Mouse (Mus musculus): ENCODE measurements around the gene Apmap.

Apmap gene

DNA sequence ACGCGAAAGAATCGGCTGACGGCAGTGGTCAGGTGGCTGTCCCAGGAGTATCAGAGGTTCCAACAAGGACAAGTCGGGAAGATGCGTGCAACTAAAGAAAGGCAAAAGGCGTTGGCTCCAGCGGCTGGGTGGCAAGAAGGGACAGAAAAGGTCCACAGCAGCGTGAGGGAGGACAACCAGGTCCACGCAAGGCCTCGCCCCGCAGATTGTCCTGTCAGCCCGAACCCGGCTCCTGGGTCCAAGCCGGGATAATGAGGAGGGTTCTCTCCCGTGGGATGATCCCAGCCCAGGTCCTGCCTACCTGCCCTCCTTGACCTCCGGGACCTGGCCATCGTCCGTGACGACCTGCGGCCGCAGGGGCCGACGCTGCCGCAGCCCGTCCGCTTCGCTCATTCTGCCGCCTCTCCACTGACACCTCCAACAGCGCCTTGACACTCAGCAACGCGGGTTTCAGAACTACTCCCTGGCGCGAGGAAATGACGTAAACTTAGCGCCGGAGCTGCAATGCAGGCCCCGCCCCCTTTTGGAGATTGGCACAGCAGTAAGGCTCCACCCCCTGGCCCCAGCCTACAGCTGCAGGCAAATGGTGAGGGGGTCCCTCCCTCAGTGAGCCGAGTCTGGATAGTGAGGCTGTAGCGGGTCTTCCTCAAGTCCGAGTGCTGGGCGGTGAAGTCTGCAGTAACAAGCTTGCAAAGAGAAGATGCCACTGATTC lies at the start of gene Apmap:
Apmap (minus strand) TSS at position 481 of the 713 bp plus-strand sequence.
- peak; percentile 79 for DNase-seq (ENCODE audit: low spot score)

DNA sequence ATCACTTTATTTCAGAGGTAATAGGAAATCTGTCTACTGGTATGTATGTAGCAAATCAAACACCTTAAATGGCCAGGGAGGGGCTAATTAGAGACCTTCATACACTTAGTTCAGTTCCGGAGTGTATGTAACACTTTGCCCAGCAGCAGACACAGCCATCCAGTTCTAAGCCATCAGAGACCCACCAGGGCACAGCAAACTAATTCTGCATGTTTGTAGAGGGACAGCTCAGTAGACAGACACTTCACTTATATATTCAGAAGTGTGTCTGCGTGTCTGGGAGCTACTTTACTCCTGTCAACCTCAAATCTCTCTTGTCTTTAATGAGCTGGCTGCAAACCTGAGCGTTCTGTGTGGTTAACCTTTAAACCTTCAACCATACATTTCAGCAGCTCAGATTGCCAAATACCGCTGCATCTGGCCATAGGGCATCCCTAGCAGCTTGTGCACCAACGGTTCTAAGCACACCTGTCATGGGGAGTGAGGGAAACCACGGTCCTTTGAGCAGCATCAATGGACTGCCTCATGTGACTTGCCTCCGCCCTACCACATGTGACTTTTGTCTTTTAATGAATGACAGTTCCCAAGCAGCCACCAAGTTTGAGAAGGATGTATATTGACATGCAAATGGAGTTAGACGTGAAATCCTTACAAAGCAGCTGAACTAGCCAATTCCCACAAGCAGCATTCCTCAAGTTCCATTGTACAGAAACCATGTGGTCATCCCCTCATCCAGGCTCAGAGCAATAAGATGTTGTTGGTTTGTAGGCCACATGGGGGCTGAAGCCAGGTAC lies 48.8 kb upstream of the Apmap start:
- DNase-seq (ENCODE audit: low spot score): no peak

DNA sequence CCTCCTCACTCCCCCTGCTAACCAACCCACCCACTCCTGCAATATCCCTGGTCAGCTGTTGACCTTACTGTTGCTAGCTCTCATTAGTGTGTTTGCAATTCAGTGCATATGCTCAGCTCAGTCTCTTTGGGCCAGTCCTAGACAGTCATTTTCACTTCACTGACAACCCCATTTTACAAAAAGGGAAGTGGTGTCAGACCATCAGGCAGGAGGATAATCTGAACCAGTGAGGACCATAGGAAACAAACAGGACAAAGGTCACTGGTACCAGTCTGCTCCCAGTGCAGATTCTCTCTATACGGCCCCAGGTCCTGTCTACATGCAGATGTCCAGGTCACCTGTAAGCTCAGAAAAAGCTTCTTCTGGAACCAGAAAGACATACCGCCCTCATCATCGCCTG lies 47.7 kb upstream of the Apmap start:
- DNase-seq (ENCODE audit: low spot score): no peak

DNA sequence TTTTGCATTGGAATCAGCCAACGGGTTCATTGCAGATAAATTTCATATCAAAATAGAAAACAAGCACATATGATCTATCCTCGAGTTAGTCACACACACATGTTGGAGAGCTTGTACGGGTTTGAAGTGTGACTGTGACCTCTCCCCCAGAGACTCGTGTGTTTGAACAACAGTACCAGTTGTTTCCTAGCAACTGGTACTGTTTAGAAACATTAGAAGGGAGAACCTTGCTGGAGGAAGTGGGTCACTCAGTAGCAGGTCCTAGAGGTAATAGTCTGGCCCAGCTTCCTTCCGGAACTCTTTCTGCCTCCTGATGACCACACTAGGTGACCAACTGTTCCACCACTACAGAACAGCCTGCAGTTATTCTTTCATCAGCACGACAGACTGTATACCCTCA lies 46.9 kb upstream of the Apmap start:
- no peak for DNase-seq (ENCODE audit: low spot score)

DNA sequence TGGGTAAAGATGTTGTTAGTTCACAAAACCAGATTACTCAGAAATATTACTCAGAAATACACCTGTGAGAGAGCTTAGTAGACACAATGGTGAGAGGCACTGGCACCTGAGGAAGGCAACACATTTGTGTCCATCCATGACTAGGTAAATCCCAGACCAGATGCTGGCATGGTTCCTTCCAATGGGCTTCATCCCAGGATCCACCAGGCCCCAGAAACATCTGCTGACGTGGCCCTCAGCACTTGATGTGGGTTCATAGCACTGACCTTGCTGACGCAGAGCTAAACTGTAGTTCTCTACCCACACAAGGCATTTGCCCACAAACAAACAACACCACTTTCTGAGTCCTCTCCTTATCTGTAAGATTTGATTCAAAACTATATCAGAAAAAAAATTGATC lies 46.4 kb upstream of the Apmap start:
- DNase-seq (ENCODE audit: low spot score): no peak

DNA sequence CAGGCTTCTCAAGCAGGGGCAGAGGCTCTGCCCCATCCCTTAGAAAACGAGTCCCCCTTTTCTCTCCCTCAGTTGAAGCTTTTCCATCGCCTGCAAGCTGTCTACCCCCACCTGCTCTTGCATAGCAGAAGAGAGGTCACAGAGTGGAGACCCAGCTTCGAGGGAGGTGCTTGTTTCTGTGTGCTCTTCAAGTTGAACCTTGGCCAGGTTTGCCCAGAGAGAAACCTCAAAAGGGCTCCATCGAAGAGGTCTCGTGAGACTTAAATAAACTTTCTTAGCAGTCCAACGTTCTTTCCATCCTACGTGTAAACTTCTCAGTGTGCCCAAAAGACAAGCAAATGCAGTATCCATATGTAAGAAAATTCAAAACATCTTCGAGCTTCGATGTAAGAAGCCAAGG lies 43.0 kb upstream of the Apmap start:
- no peak for DNase-seq (ENCODE audit: low spot score)

DNA sequence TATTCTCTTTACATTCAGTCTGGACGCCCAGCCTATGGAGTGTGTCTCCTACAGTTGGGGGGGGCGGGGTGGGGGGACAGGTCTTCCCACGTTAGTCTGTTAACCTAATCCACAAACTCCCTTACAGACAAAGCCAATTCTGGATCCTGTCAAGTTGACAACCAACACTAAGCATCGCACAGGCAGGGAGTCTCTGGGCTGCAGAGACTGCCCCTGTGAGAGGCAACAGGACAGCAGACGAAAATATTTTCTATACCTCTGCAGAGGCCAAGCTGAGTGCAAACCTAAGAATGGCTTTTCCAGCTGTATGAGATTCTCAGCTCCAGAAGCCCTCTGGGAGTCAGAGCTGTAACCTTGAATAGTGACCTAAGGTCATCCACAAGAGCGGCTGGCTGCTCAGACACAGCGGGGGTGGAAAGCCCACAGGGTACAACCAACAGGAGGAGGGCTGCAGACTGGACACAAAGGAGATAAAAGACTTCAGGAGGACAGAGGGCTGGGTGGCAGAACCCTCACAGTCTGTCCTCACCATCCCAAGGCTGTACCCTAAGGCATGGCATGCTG lies 42.2 kb upstream of the Apmap start:
- DNase-seq (ENCODE audit: low spot score): no peak

DNA sequence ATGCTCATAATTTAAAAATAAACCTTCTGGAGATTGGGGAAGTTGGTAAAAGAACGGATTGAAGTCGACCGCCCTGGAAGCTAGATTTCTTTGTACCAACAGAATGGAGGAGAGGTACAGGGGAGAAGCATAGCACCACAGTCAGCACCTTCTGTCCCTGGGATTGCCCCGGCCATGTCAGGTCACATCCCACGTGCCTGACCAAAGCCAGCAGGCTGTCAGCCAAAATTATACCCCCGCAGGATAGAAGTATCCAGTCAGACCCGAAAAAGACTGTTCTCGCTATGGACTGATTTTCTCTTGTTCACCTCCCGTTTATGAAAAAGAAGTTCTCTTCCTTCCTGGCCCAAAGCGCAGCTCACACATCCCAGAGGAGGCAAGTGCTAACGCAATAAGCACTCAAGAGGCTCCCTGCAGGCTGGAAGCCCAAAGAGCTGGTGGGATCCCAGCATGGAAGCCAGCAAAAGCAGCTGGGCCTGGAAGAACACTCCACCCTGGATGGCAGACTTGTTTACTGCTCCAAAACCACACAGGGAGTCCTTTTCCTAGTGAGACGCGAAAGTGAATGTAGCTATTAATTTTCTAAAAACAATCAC lies 40.0 kb upstream of the Apmap start:
- no peak for DNase-seq (ENCODE audit: low spot score)

DNA sequence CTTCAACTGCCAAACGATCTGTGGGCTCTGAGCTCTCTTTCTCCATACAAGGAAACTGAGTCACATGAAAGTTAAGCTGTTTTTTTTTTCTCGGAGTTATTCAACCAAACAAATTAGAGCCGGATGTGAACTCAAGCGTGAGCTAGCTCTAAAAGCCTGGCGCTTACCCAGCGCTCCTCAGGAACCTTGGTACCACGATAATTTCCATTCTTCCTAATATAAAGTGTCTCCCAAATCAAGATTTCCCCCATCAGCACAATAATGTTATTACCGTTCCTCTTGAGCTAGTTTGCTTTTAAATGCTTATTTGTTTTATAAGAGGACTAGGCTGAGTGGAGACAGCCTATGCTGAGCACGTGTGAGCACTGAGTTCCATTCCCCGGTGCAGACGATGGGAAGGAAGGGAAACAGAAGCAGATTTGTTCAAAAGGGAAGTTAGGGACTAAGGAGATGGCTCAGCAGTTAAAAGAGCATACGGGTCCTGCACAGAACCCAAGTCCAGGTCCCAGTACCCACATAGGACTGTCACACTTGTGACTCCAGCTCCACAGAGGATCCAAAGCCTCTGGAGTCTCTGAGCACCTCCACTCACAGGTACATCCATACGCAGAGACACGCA lies 39.4 kb upstream of the Apmap start:
- no peak for DNase-seq (ENCODE audit: low spot score)

DNA sequence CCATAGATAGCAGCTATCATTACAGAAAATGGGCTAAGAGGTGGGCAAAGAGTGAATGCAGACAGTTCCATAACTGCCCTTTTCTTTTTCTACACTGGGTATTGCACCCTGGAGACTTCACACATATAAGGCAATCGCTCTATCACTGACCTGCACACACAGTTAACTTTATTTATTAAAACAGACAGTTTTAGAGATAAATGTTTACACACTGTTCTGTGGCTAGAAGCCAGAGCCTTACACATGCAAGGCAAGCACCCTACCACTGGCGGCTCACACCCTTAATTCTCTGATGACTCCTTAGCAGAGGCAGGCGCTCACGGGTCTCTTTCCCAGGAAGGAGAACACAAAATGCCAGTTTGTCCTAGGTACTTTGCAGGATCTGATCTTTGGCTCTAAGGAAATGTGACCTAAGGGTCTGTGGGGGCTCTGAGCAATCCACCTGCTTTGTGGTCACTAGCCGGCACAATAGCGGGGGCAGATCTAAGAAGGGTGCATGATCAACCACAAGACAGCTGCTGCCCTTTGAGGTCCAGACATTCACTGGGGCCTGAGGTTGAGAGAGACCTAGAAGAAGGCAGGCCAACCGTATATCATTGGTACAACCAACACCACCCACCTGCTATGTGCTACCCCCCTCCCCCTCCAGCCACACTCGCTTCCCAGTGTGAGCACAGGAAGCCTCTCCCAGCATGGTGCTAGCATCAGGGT lies 38.2 kb upstream of the Apmap start:
- no peak for DNase-seq (ENCODE audit: low spot score)

DNA sequence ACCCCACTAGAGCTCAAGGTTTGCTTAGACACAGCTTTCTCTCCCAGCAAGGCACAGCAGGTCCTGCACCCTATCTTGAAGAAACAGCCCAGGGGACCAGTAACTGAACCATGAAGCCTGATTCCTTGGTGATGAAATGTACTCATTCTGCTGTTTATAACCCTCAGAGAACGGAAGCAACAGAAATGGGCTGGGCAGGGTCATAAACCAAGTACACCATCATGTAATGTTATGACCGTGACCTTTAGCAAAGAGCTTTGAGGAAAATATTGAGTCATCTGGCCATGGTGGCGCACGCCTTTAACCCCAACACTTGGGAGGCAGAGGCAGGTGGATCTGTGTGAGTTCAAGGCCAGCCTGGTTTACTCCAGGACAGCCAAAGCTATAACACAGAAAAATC lies 36.9 kb upstream of the Apmap start:
- no peak for DNase-seq (ENCODE audit: low spot score)

DNA sequence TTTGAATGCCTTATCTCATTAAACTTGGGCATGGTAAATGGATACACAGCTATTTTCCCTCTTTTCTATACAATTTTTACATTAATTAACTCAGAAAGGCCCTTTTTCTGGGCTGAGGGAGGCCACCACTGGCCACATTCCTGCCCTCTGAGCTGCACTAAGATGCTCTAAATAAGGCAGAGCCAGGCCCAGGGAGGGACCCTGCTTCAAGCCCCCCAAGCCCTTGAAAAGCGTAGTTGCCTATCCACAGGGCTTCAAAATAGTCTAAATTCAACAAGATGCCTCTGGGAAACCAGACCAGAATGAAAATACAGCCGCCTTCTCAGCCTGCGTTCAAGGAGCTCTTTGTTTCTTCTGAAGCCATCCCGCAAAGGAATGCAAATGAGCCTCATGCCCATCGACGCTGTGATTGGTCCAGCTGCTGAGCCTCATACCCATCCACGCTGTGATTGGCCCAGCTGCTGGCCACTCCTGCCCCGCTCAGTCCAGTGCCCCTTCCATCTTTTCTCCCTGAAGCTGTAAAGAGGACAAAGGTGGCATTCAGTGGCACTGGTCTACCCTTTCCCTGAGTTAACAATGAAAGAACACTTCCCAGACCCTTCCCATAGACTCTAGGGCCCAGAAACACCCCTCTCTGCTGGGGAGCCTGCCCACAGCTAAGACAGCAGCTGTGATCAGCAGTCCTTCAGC lies 35.5 kb upstream of the Apmap start:
- DNase-seq (ENCODE audit: low spot score): no peak

DNA sequence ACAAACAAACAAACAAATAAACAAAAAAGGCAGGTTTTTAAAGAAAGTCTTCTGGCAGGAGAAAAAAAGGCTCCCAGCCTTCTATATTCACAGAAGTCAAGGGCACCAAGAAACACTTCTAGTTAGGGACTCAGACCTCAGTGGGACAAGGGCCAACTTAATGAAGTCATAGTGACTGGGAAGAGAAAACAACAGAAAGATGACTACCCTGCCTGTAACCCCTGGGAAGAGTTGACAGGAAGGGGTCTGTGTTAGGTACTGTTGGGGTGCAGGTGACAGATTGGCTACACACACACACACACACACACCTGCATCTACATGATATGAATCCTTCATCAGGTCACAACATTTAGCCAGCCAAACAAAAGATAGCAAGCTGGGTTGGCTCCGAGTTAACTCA lies 34.8 kb upstream of the Apmap start:
- DNase-seq (ENCODE audit: low spot score): no peak

DNA sequence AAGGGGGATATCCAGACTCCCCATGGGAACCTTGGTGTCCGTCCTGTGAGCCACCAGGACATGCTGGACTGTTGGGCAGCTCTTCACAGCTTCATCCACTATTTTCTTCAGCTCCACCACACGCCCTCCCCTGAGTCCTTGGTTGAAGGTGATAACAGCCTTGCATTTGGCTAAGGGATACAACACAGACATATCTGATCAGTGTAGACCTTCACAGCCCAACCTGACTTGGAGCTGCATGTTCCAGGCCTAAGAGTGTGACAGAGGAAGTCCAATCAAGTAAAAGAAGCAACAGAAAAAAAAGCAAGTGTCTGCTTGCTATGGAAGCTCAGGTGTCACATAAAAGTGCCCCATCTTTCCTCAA lies 30.0 kb upstream of the Apmap start:
- no peak for DNase-seq (ENCODE audit: low spot score)

DNA sequence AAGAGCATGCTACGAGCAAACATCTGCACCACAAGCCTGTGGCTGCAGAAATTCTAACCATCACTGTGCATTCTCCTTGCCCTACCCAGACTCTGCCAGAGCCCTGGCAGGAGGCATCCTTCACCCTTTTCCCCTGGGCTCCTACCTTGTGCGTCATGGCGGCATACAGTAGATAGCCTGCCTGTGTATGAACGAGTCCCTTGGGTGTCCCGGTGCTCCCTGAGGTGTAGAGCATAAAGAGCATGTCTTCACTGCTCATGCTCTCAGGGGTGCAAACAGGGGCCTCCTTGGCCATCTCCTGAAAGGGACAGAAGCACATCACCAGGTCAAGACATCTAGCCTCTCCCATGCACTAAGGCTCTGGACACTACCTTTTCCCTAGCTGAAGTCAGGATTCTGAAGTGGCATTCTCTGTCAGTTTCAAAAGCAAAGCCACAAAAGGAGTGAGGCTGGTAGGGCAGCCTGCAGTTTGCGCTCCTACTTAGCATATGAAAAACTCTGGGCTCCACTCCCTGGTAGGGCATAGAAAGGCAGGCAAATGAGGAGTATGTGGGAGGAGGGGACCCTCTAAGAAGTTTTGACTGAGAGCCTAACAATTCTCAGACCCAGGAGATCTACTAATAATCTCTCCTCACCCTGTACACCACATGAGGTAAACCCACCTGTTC lies 29.5 kb upstream of the Apmap start:
- no peak for DNase-seq (ENCODE audit: low spot score)

DNA sequence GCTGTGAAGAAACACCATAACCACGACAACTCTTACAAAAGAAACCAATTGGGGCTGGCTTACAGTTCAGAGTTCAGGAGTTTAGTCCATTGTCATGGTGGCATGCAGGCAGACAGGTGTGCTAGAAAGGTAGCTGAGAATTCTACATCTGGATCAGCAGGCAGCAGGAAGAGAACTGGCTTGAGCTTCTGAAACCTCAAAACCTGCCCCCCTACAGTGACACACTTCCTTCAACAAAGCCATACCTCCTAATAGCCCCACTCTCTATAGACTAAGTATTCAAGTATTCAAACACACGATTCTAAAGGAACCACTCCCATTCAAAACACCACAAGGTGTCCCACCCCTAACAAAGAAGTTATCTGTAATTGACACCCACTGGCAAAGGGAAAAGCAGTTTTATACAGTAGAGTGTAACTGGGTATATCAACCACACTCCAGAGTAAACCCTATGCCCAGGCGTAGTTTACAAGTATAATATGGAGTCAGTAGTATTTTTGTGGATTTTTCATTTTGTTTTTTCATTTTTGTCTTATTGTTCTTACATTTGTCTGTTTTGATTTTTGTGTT lies 27.6 kb upstream of the Apmap start:
- DNase-seq (ENCODE audit: low spot score): no peak

DNA sequence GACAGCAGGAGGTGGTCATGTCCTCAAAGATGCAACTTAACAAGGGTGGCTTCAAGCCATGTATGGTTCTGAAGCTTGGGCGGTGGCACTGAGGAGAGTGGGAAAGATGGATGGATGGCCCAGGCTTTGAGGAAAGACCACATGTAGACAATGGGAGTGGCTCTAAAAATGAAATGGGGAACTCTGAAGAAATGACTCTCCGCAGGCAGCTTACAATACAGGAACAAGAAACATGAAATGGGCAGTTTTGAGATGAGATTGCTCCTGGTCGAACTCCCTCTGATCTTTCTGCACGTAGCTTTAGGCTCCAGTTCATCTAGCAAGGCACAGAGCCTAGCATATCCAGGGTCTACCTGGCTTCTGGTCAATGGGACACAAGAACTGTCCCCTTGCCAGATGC lies 20.9 kb upstream of the Apmap start:
- no peak for DNase-seq (ENCODE audit: low spot score)

DNA sequence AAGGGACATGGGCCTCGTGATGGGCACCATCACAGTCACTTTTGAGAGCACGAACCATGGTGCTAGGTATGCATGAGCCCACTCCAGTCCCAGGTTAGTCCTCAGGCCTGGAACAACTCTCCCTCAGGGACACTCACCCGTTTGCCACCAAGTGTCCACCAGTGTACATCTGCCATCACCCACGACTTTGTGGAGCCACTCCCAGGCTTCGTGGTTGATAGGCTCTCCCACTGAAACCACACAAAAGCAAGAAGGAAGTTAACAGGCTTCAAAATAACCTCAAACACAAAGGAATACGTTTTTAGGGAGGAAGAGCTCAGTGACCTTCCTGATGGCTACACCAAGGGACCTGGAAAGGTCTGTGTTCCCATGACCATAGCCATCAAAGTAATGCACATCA lies 18.8 kb upstream of the Apmap start:
- no peak for DNase-seq (ENCODE audit: low spot score)

DNA sequence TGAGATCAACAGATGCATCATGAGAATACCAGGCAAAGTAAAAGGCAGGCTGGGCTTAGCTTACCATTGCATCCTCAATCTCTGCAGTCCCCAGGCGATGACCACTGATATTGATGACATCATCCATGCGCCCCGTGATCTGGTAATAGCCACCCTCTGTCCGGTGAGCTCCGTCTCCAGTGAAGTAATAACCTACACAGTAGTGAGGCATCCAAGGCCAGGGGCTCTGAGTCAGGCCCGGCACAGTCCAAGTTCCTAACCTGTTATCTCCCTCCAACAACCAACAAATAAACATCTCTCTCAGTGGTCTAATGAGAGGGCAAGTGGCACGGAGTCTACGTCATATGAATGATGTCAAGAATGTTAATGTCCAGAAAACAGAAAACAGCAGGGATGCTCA lies 16.6 kb upstream of the Apmap start:
- no peak for DNase-seq (ENCODE audit: low spot score)

DNA sequence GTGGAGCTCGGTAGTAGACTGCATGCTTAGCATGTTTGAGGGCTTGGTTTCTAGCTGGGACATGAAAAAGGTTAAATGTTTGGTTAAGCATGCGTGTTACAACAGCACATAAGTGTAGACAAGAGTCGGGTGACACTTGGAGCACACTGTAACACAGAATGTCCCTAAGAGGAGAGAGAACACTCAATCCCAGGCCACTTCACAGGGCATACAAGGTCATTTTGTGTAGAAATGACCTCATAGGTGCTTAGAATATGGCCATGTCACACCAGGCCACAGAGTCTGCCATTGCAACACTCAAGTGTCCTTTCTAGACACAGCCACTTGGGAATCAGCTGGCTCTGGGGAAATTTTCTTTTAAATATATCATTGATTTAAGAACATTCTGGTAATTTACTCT lies 15.6 kb upstream of the Apmap start:
- no peak for DNase-seq (ENCODE audit: low spot score)

DNA sequence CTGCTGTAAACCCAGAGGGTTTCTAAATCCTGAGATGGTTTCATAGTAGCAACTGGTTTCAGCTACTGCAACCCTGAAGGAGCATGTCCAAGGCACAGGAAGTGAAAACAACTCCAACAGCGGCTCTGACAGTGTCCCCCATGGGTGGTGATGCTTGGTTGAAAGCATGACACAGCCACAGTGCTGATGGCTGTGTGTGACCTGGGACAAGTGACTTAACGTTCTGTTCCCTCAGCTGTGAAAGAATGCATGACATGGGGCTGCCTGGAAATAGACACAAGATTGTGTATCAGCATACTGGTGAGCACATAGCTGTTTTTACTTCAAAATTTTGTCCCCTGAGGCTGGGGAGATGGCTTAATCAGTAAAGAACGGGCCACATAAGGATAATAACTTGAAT lies 13.3 kb upstream of the Apmap start:
- DNase-seq (ENCODE audit: low spot score): no peak

Measured in urinary bladder, postnatal 10 days (tissue).